Mouse (Mus musculus) spleen, postnatal 14 days (tissue): Measurements from ENCODE around the gene Dcst2.
A peak's percentile ranks its signal among the peaks of the same experiment; 100 is the strongest.

Experiments
- DNase-seq, 2 experiments: peaks; one replicate each; pipeline ENCODE4 v3.0.0; 2021 to 2022; ENCODE audit warnings: low spot score in 2 of 2

Gene Dcst2

GRCm38 (mm10) chr3:89331561-89331960 is 30.2 kb upstream of the Dcst2 start:
- DNase-seq = no peak

DNA sequence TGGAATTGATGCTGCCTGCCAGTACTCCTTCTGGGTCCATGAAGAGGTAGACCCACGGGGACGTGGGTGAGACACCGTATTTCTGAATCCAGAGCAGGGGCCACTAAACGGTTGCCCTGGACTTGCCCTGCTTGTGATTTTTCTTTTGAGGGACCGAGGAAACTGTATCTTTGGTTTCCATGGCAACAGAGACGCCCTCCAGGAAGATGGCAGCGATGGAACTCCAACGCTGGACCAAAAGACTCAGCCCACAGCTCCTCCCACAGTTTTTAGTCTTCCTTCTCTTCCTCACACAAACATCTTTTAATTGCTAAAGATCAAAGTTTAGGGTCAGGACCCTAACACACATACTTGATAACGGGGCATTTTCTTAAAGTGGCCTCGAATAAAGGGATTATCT is 29.8 kb upstream of the Dcst2 start:
- DNase-seq = no peak

DNA sequence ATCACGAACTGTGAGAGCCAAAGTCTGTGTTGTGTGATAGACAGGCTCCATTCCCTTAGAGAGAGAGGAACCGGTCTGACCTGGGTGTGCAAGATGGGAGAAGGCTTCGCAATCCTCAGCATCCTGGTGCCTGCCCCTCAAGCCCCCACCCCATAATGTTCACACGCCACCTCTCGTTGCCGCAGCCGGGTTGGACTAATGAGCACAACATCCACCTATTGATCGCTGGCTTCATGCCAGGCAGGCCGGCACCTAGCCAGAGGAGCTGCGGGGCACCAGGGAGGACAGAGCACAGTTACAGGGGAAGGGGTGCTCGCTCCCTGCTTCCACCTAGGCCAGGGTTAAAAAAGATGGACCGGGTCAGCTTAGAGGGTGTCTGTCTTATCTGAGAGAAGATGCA is 29.3 kb upstream of the Dcst2 start:
- no peak for DNase-seq

GRCm38 (mm10) chr3:89333053-89333452 is 28.7 kb upstream of the Dcst2 start:
- DNase-seq = no peak

GRCm38 (mm10) chr3:89336529-89336928 is 25.2 kb upstream of the Dcst2 start:
- DNase-seq = no peak

DNA sequence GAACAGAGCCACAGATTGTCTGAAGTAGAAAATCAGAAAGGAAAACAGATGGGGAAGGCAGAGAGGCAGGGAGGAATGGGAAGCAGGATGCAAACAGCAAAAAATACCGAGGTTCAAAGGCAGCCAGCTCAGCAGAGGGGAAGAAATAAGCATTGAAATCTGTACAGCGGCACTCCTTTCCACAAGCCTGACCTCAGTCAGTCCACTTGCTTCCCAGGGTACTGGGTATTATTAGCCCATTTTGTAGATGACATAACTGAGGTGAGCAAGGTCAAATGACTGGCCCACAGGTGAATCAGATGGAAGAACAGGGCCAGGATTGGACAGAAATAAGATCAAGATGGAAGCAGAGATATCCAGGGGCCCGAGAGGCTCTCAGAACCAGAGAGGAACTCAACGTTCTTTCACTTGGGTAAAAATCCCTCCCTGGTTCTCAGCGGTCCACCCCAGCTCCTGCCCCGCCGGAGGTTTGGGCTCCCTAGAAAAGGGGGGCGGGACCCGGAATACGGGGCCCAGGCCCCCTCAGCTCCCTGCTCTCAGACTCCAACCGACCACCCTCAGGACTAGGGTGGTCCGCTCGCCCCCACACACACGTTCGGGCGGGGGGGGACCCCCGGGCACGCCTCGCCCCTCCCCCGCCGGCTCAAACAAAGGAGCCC is 24.6 kb upstream of the Dcst2 start:
- no peak for DNase-seq

DNA sequence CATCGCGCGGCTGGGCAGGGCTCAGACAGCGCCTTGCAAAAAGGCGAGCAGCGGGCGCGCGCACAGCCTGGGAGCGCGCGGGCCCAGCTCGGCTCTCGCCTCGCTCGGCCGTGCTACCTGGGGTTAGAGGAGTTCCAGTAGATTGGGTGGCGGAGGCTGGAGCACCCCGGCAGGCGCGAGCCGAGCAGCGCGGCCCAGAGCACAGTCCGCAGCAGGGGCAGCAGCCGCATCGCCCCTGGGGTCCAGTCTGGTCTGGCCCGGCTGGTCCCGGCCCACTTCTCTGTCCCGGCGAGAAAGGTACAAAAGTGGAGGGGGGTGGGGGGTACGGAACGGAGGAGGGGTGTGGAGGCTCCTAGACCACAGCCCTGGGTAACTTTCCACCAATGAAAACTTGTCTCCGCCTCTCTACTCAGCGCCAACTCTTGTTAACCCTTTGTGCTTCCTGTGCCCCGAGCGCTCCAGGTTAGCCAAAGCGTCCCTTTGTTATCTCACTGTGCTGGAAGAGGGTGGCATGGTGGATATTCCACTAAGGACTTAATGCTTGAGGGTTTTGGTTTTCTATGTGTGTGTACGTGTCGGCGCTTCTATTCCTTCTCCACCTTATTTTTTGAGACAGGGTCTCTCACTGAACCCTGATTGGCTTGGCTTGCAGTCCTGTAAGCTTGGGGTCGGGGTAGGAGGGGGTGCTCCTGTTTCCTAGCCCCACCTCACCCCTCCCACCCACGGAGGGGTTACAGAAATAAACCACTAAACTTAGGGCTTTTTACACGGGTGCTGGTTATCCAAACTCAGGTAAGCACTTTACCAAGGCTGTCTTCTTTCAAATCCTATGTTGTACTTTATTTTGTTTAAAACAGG is 23.8 kb upstream of the Dcst2 start, which contains the start of gene Efna4:
Efna4 (minus strand) TSS at position 308 of the 858 bp plus-strand sequence.
- peak in 1 of 2 experiments; percentile 23 for DNase-seq

- peak in 1 of 2 experiments; percentile 60 for DNase-seq
These were observed 22.4 kb upstream of the Dcst2 start for GRCm38 (mm10) chr3:89339416-89339815.

GRCm38 (mm10) chr3:89340465-89340864 is 21.3 kb upstream of the Dcst2 start:
- peak; percentile 43 to 72 for DNase-seq

GRCm38 (mm10) chr3:89341794-89342193 is 20.0 kb upstream of the Dcst2 start:
- no peak for DNase-seq

DNA sequence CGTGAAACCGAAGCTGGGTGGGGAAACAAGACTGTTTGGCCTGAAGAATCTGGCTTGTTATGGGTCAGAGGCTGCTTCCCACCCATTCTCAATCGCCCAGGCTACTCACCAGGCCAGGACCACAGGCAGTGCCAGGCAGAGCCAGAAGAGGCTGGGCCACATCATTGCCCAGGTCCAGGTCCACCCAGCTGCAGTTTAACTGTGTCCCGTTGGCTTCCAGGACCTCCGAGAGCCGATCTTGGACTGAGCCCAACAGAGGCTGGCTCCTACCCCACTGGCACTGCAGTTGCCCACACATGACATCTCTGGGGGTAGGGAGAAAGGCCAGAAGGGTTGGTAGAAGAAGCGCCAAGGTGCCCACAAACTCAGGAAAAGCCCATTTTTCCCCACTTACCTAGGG is 18.5 kb upstream of the Dcst2 start:
- DNase-seq = no peak

DNA sequence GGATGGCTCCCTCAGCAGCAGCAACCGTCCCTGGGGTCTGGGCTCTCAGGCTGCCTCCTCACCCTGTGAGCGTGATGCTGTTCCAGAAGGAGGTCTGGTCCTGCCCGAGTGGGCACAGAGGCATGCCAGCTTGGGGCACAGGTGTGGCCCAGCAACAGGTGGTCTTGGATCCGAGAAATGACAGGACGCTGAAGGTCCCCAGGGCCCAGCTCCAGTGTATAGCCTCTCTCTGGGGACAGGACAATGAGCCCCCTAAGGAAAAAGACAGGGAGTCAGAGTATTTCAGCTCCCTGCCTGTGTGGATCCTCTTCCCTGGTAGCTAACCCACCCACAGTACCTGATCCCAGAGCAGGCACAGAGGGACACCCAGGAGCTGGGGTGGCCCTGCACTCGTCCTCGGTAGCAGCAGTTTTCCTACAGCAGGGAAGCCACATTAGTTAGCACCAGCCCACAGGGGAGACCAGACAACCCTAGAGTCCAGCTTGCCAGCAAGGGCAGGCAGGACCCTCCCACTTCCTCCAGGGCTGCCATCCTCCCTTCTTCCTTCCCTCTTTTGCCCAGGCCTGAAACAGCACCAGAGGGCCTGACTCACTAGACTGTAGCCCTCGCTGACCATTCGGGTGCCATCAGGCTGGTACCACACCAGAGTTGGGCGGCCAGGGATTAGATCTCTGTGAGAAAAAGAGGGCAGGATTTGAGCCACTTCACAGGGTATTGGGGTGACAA is 14.8 kb upstream of the Dcst2 start:
- no peak for DNase-seq

- no peak for DNase-seq
These were observed 13.9 kb upstream of the Dcst2 start for GRCm38 (mm10) chr3:89347916-89348315.

GRCm38 (mm10) chr3:89348911-89349868 is 12.6 kb upstream of the Dcst2 start:
- DNase-seq = no peak

GRCm38 (mm10) chr3:89349869-89350501 is 11.8 kb upstream of the Dcst2 start, which contains the start of gene Adam15:
Adam15 (minus strand) TSS chr3:89349996.
- DNase-seq = peak; percentile 74 to 78

GRCm38 (mm10) chr3:89351271-89351670 is 10.5 kb upstream of the Dcst2 start:
- DNase-seq = no peak

DNA sequence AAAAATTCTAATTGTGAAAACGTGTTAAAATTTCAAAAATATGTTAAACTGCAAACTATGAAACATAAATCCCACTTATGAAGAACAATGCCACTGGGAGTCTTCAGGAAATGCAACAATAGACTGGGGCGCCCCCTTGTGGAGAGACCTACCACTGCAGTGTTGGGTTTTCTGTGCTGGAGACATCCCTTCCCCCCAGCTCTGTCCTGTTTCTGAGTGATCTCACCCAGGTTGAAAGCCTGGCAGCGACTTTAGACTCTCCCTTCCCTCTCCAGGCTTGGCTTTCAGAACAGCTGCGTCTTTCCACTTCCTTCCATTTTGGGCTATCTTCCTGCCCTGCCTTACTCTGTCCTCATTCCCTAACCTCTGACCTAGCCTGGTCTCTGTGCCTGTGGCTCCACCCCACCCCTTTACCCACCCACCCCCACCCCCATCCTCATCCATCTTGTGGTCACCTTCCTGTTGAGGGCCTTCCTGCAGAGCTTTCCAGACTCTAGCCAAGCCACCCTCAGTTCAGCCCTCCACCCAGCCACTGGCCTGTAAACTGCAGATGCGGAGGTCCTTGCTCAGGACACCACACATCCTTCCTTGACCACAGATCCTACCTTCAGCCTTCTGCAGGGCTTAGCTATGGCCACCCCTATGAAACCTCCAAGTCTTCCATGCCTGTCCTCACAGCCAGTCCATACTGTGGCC is 6.8 kb upstream of the Dcst2 start:
- DNase-seq = peak; percentile 50 to 69

- no peak for DNase-seq
These were observed 6.3 kb upstream of the Dcst2 start for GRCm38 (mm10) chr3:89355512-89355902.

DNA sequence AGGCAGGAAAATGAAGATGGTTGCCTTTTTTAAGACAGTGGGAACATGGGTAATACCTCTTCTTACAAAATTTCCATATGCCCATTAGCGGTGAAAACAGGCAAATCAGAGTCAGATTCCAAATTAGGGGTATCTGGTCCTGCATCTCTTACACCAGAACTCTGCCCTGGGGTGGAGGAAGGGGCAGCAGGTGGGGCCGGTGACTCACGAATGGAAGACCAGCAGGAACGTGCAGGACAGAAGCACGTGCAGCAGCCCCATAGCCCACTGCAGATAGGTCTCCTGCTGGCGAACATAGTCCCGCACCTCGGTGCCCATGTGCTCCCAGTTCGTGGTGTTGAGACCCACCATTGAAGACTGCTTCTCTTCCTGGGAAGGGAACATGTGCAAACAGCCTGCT is 5.7 kb upstream of the Dcst2 start:
- DNase-seq = no peak

GRCm38 (mm10) chr3:89359630-89360029 is 2.1 kb upstream of the Dcst2 start:
- DNase-seq = no peak
